Mouse (Mus musculus) forebrain, embryonic 15.5 days (tissue): ENCODE data around the gene Sema6d. TPM values are rescaled to one million over a fixed set of nuclear protein-coding genes. Genes with fewer than 3 reads are reported as not detected.

Source experiments
- ATAC-seq: fragments of 200-750 bp; cut with Nextera tagmentation; replicated peaks from 2 replicates; pipeline ENCODE4 v1.8.0; 2017; ENCODE audit warnings: mild to moderate bottlenecking, moderate TSS enrichment, moderate library complexity
- H3K27ac ChIP-seq: fragments of 300-500 bp; sonication (generic); replicated peaks from 2 replicates; pipeline ENCODE4 v1.5.1; 2015; ENCODE audit warnings: mild to moderate bottlenecking, inconsistent platforms
- H3K27me3 ChIP-seq: fragments of 300-500 bp; sonication (generic); 2 replicates; pipeline ENCODE4 v1.6.1; 2015; ENCODE audit warnings: inconsistent platforms
- H3K36me3 ChIP-seq: fragments of 300-500 bp; sonication (generic); 2 replicates; pipeline ENCODE4 v1.6.1; 2015; ENCODE audit warnings: mild to moderate bottlenecking, inconsistent platforms
- H3K4me1 ChIP-seq: fragments of 300-500 bp; sonication (generic); 2 replicates; pipeline ENCODE4 v1.6.1; 2015; ENCODE audit warnings: inconsistent platforms
- H3K4me2 ChIP-seq: fragments of 300-500 bp; sonication (generic); replicated peaks from 2 replicates; pipeline ENCODE4 v1.6.1; 2015; ENCODE audit warnings: mild to moderate bottlenecking, inconsistent platforms
- H3K4me3 ChIP-seq: fragments of 300-500 bp; sonication (generic); 2 replicates; pipeline ENCODE4 v1.5.1; 2015; ENCODE audit warnings: mild to moderate bottlenecking, inconsistent platforms
- H3K9ac ChIP-seq: fragments of 300-500 bp; sonication (generic); replicated peaks from 2 replicates; pipeline ENCODE4 v1.6.1; 2015; ENCODE audit warnings: mild to moderate bottlenecking, inconsistent platforms
- H3K9me3 ChIP-seq: fragments of 300-500 bp; sonication (generic); 2 replicates; pipeline ENCODE4 v1.6.1; 2016; ENCODE audit warnings: inconsistent platforms
- WGBS: fragments of 180-500 bp; shearing (Covaris S2); methylation state at CpG from one replicate; pipeline ENCODE4 v1.1.7; 2015; ENCODE audit warnings: mixed read lengths; 5-methylcytosine and 5-hydroxymethylcytosine counted together
- polyA plus RNA-seq: library from polyadenylated mRNA; unstranded; fragments of >200 nt; fragmentation: Nextera tagmentation; extraction: Ambion mirVana; gene quantifications from 2 replicates; pipeline ENCODE4 v1.2.1, GENCODE M21; 2015

Sema6d gene
- polyA plus RNA-seq, 1 experiment from 2014 or later = 28.7 TPM

GRCm38 (mm10) chr2:124236831-124237230 is 147.1 kb downstream of the Sema6d start:
- Histone ChIP-seq H3K27ac (no peak overlapping the region), H3K4me1 (peaks cover 25% of the 10 kb centered on the region), H3K27me3 (no peaks in the 10 kb centered on the region), H3K9ac (no peak overlapping the region), H3K4me3 (no peak overlapping the region), H3K9me3 (no peaks in the 10 kb centered on the region), H3K4me2 (no peak overlapping the region), H3K36me3 (no peaks in the 10 kb centered on the region)
- 73% methylated on average over 1 of the region's 1 CpGs for WGBS
- ATAC-seq = no peak

- Histone ChIP-seq H3K9ac (no peak overlapping the region), H3K4me2 (no peak overlapping the region), H3K9me3 (no peaks in the 10 kb centered on the region), H3K27me3 (no peaks in the 10 kb centered on the region), H3K36me3 (no peaks in the 10 kb centered on the region), H3K4me3 (no peak overlapping the region), H3K27ac (no peak overlapping the region), H3K4me1 (no peaks in the 10 kb centered on the region)
- WGBS = 32% methylated on average over 1 of the region's 1 CpGs
- ATAC-seq = no peak
Measured at GRCm38 (mm10) chr2:124243608-124244007, 153.8 kb downstream of the Sema6d start.

DNA sequence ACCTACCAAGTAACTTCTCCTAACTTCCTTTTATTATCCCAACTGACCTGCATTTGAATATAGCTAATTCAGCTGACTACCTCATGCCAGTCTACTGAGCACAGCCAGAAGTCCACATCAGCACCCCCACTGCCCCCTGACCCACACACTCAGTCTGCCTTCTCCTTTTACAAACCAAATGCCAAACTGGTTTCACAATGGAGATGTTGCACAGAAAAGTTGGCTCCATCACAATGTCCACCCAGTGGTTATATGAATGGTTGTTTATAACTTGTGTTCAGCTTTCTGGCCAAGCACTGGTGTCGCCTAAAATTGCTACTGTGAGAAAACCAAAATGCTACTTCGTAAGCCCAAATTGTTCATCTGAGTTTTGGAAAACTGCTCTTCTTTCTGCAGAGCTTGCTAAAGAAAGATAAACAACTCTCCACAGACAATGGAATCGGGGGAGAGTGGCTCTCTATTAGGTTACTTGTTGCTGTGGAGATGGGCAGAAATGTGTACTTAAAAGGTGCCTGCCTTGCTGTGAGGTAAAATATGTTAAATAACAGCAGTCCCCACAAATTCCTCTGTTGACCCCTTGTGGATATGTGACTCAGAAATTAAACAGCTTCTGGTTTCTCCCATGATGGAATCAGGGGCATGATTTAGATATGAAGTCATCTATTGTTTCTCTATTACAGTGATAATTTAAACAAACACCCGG is 154.9 kb downstream of the Sema6d start:
- Histone ChIP-seq H3K9ac (no peak overlapping the region), H3K4me1 (no peaks in the 10 kb centered on the region), H3K27me3 (no peaks in the 10 kb centered on the region), H3K4me3 (no peak overlapping the region), H3K4me2 (no peak overlapping the region), H3K36me3 (no peaks in the 10 kb centered on the region), H3K27ac (no peak overlapping the region), H3K9me3 (no peaks in the 10 kb centered on the region)
- no peak for ATAC-seq
- 75% methylated on average over 4 of the region's 4 CpGs for WGBS

DNA sequence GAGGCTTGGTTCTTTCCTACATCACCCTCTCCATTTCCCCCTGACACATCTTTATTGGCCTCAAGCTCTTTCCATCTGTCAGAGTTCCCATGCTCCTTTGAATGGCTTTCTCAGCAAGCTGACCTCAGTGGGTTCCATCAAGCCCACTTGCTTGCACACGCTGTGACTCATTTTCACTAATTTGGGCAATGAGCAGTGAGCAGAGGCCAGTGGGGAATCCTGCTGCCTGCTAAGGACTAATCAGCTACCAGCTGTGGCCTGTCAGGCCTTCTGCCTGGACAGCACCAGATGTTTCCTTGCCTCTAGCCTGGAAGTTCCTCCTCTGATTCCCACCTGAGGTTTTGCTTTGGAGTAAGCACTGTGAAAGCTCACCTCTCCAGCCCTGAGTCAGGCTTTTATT is 168.3 kb downstream of the Sema6d start:
- Histone ChIP-seq H3K4me2 (no peak overlapping the region), H3K4me3 (no peak overlapping the region), H3K4me1 (no peaks in the 10 kb centered on the region), H3K9me3 (no peaks in the 10 kb centered on the region), H3K9ac (no peak overlapping the region), H3K27ac (no peak overlapping the region), H3K36me3 (no peaks in the 10 kb centered on the region), H3K27me3 (no peaks in the 10 kb centered on the region)
- 63% methylated on average over 1 of the region's 1 CpGs for WGBS
- ATAC-seq = no peak

- Histone ChIP-seq H3K9ac (no peak overlapping the region), H3K36me3 (no peaks in the 10 kb centered on the region), H3K4me3 (no peak overlapping the region), H3K27ac (no peak overlapping the region), H3K4me1 (no peaks in the 10 kb centered on the region), H3K27me3 (no peaks in the 10 kb centered on the region), H3K9me3 (no peaks in the 10 kb centered on the region), H3K4me2 (no peak overlapping the region)
- WGBS = 86% methylated on average over 3 of the region's 3 CpGs
- ATAC-seq = no peak
Measured at GRCm38 (mm10) chr2:124264309-124264708, 174.5 kb downstream of the Sema6d start.

- Histone ChIP-seq H3K36me3 (no peaks in the 10 kb centered on the region), H3K9me3 (no peaks in the 10 kb centered on the region), H3K27ac (no peak overlapping the region), H3K9ac (no peak overlapping the region), H3K4me2 (no peak overlapping the region), H3K4me1 (no peaks in the 10 kb centered on the region), H3K27me3 (no peaks in the 10 kb centered on the region), H3K4me3 (no peak overlapping the region)
- 93% methylated on average over 6 of the region's 6 CpGs for WGBS
- no peak for ATAC-seq
Measured at GRCm38 (mm10) chr2:124271156-124271555, 181.4 kb downstream of the Sema6d start.

DNA sequence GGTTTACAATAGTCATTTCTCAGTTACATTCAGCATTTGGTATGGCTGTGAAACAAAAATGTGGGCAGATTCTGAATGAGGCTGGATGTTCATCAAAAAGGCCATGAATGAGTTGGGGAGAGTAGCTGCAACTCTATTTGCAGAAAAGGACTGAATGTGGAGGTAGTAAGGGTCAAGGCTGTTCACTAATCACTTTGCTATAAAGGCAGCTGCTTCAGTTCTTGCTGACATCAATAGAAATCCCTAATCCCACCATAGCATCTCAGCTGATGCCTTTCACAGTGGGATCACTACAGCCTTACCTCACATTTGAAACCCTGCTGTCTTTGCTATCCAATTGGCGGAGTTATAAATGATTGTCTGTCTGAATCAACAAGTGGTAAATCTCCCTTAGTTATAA is 187.7 kb downstream of the Sema6d start:
- peak; percentile 53; the same call in 1 of the 2 replicates for ATAC-seq
- 13% methylated on average over 1 of the region's 1 CpGs for WGBS

DNA sequence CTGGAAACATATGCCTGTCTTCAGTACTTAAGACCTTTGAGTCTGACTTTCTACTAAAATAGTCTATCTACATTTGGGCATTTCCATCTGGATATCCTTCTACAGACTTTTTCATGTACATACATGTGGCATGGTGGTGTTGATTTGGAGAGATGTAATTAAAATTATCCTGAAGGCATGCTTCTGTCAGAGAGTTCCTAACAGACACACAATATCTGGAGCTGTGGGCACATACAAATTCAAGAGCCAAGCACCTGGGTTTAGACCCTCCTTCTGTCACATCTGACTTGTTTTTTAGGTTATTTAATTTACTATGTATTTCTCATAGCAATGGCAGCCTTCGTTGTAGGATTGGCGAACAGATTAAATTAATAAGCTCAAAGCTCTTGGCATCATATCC is 195.3 kb downstream of the Sema6d start:
- Histone ChIP-seq H3K4me2 (no peak overlapping the region), H3K9ac (no peak overlapping the region), H3K9me3 (no peaks in the 10 kb centered on the region), H3K36me3 (no peaks in the 10 kb centered on the region), H3K27me3 (no peaks in the 10 kb centered on the region), H3K4me3 (no peak overlapping the region), H3K4me1 (no peaks in the 10 kb centered on the region; the same call in 1 of the 2 replicates), H3K27ac (no peak overlapping the region; the same call in 1 of the 2 replicates)
- WGBS = 61% methylated on average over 2 of the region's 2 CpGs
- peak; percentile 64 for ATAC-seq

More for the DNA sequence above, 187.7 kb downstream of the Sema6d start:
- Histone ChIP-seq H3K9ac (no peak overlapping the region), H3K9me3 (no peaks in the 10 kb centered on the region), H3K27ac (no peak overlapping the region), H3K36me3 (no peaks in the 10 kb centered on the region), H3K4me3 (no peak overlapping the region), H3K27me3 (no peaks in the 10 kb centered on the region), H3K4me2 (no peak overlapping the region), H3K4me1 (peaks cover 9% of the 10 kb centered on the region)

DNA sequence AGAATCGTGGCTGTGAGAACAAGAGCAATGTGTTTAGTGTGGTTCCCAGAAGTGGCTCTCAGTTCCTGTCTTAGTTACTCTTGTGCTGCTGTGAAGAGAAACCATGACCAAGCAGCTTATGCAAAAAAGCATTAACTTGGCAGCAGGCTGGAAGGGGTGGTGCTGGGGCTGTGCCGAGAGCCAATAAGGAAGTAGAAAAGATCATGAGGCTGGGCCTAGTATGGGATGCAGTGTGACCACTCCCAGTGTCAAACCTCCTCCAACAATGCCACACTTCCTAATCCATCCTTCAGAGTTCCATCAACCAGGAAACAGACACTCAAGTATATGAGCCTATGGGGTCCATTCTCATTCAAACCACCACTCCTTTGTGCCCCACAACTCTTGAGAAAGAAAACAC is 199.6 kb downstream of the Sema6d start:
- no peak overlapping the region for H3K4me3 ChIP-seq
- H3K27ac ChIP-seq = no peak overlapping the region
- no peaks in the 10 kb centered on the region for H3K36me3 ChIP-seq
- WGBS = 78% methylated on average over 2 of the region's 2 CpGs
- no peaks in the 10 kb centered on the region for H3K9me3 ChIP-seq
- H3K27me3 ChIP-seq = no peaks in the 10 kb centered on the region
- H3K4me1 ChIP-seq = no peaks in the 10 kb centered on the region; the same call in 1 of the 2 replicates
- H3K9ac ChIP-seq = no peak overlapping the region
- H3K4me2 ChIP-seq = no peak overlapping the region
- ATAC-seq = no peak

- 35% methylated on average over 3 of the region's 3 CpGs for WGBS
- Histone ChIP-seq H3K9ac (no peak overlapping the region), H3K27me3 (no peaks in the 10 kb centered on the region), H3K36me3 (no peaks in the 10 kb centered on the region), H3K9me3 (no peaks in the 10 kb centered on the region), H3K4me1 (no peaks in the 10 kb centered on the region; the same call in 1 of the 2 replicates), H3K4me2 (no peak overlapping the region), H3K27ac (peak overlapping the region; percentile 12; the same call in 1 of the 2 replicates), H3K4me3 (no peak overlapping the region)
- peak; percentile 94 for ATAC-seq
Measured at GRCm38 (mm10) chr2:124291145-124291544, 201.4 kb downstream of the Sema6d start.

- no peak overlapping the region for H3K4me3 ChIP-seq
- no peaks in the 10 kb centered on the region for H3K36me3 ChIP-seq
- no peak overlapping the region for H3K9ac ChIP-seq
- H3K9me3 ChIP-seq = no peaks in the 10 kb centered on the region
- H3K27ac ChIP-seq = no peak overlapping the region
- no peak for ATAC-seq
- no peak overlapping the region for H3K4me2 ChIP-seq
- H3K4me1 ChIP-seq = no peaks in the 10 kb centered on the region
- no peaks in the 10 kb centered on the region for H3K27me3 ChIP-seq
- 93% methylated on average over 2 of the region's 2 CpGs for WGBS
Measured at GRCm38 (mm10) chr2:124293601-124294000, 203.8 kb downstream of the Sema6d start.

GRCm38 (mm10) chr2:124298351-124298750 is 208.6 kb downstream of the Sema6d start:
- 49% methylated on average over 5 of the region's 5 CpGs for WGBS
- Histone ChIP-seq H3K27ac (no peak overlapping the region; the same call in 1 of the 2 replicates), H3K9ac (no peak overlapping the region), H3K36me3 (no peaks in the 10 kb centered on the region), H3K4me3 (no peak overlapping the region), H3K4me1 (no peaks in the 10 kb centered on the region), H3K27me3 (no peaks in the 10 kb centered on the region), H3K9me3 (no peaks in the 10 kb centered on the region), H3K4me2 (no peak overlapping the region)
- no peak for ATAC-seq

GRCm38 (mm10) chr2:124298872-124299271 is 209.1 kb downstream of the Sema6d start:
- ATAC-seq = no peak

More at GRCm38 (mm10) chr2:124298872-124299271, 209.1 kb downstream of the Sema6d start:
- Histone ChIP-seq H3K36me3 (no peaks in the 10 kb centered on the region), H3K4me3 (no peak overlapping the region), H3K4me2 (no peak overlapping the region), H3K9ac (no peak overlapping the region), H3K4me1 (no peaks in the 10 kb centered on the region), H3K9me3 (no peaks in the 10 kb centered on the region), H3K27ac (no peak overlapping the region), H3K27me3 (no peaks in the 10 kb centered on the region)
- WGBS = 47% methylated on average over 1 of the region's 1 CpGs
